Mouse (Mus musculus): ENCODE data around the gene Aebp2.

DNA sequence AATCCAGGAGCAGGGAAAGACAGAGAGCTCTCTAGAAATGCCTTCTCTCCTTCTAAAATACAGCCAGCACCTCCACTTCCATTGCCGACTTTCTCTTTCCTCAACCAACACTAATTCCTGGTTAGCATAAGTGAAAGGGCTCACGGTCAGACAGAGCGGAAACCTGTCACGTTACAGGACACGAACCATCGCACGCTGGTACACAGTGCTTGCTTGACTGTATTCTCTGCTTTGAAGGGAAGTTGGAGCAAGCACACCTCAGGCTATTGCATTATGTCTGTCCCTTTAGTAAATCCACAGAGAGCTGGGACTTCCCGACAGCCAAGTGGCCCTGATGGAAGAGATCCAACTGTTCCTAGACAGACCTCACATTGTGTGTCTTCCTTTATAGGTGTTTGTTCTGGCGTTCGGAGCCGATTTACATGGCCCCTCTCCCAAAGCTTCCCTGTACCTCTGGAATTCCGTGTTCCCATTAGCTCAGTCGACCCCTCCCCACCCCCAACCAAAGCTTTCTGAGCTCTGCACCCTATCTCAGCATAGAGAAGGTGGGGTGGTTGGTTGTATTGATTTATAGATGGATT lies 10.5 kb upstream of the Aebp2 start:
- TF ChIP-seq CTCF (IDR thresholded peaks at IDR 0.05; ENCODE audit: low read depth) (no peak), EP300 (IDR thresholded peaks at IDR 0.05; ENCODE audit: low read depth) (no peak)

Measured in heart, postnatal 0 days (tissue).